In genomic region chr1:118337921-118338320, GRCm38 (mm10) we compare ENCODE assay signal across 5 mouse cellular contexts.
"Had no signal": no experiment of that assay in that cellular context is flagged by ENCODE, and none has a peak within 500 bp of the region (broad histone marks: within the 10 kb centered on the region; RNA-seq: fewer than 3 reads in every experiment).

No protein-coding gene starts in this region.

- ATAC-seq: midbrain, embryonic 13.5 days had no signal

- DNase-seq: kidney, adult 2 months; kidney, postnatal 14 days; lung, adult 18-20 months; thymus, postnatal 4 days had no signal
